Mouse (Mus musculus) bone marrow, adult 2 months (tissue): Measurements from ENCODE around the gene Chrnb4. TPM values are rescaled to one million over a fixed set of nuclear protein-coding genes. Genes with fewer than 3 reads are reported as not detected.

Source experiments
- H3K27ac ChIP-seq: fragments of 200-500 bp; 2 replicates; pipeline ENCODE4 v1.5.1; 2012; ENCODE audit warnings: low read depth, mild to moderate bottlenecking, control low read depth, inconsistent platforms, low read length; ENCODE audit not compliant: control insufficient read depth, poor library complexity, insufficient read depth
- H3K4me1 ChIP-seq: fragments of 200-500 bp; 2 replicates; pipeline ENCODE4 v1.6.1; 2011; ENCODE audit warnings: low read length; ENCODE audit not compliant: control insufficient read depth, insufficient read depth
- H3K4me3 ChIP-seq: fragments of 200-500 bp; replicated peaks from 2 replicates; pipeline ENCODE3; 2011; ENCODE audit warnings: mild to moderate bottlenecking, low read depth, low read length, control low read depth; ENCODE audit not compliant: control insufficient read depth
- CTCF ChIP-seq: fragments of 200-500 bp; IDR thresholded peaks from 2 replicates; pipeline ENCODE4 v1.5.1; 2011; ENCODE audit warnings: low read length, control low read depth; ENCODE audit not compliant: control insufficient read depth, insufficient read depth
- POLR2A ChIP-seq: fragments of 200-500 bp; IDR thresholded peaks from 2 replicates; pipeline ENCODE4 v1.6.1; 2011; ENCODE audit warnings: low read depth, mild to moderate bottlenecking, control low read depth, low read length, borderline replicate concordance; ENCODE audit not compliant: control insufficient read depth
- WGBS: fragments of 180-500 bp; shearing (Covaris S2); methylation state at CpG from one replicate; pipeline ENCODE4 v1.1.7; 2018; 5-methylcytosine and 5-hydroxymethylcytosine counted together
- polyA plus RNA-seq: library from polyadenylated mRNA; stranded (reverse); fragments of >200 nt; gene quantifications from 2 replicates; pipeline ENCODE4 v1.2.4, GENCODE M21; 2011; ENCODE audit warnings: low replicate concordance; ENCODE audit not compliant: missing spikeins, insufficient read depth, insufficient read length

Chrnb4 gene
- polyA plus RNA-seq, 1 experiment = not detected

DNA sequence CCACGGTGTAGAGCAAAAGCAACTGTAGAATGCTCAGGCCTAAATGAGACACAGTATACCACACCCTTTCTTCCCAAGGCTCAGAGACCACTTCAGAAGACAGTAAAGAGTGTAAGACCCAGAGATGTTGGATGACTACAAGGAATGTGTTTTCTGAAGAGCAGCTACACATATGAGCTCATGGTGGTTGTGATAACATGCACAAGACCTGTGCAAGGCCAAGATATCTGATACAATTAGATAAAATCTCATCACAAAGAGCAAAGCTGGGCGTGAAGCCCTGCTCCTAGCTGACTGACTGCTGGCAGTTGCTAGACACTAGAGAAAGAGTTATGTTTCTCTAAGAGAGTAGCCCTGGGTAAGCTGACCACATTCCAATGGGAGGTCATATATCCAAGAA lies 38.9 kb downstream of the Chrnb4 start:
- TF ChIP-seq CTCF (no peak), POLR2A (no peak)
- Histone ChIP-seq H3K4me1 (no peaks in the 10 kb centered on the region), H3K4me3 (no peak overlapping the region), H3K27ac (no peak overlapping the region)
- 64% methylated on average over 2 of the region's 2 CpGs for WGBS

GRCm38 (mm10) chr9:55003609-55004008 lies 45.0 kb downstream of the Chrnb4 start:
- Histone ChIP-seq H3K4me3 (no peak overlapping the region), H3K4me1 (no peaks in the 10 kb centered on the region), H3K27ac (no peak overlapping the region)
- TF ChIP-seq POLR2A (no peak), CTCF (no peak)
- 44% methylated on average over 4 of the region's 4 CpGs for WGBS

GRCm38 (mm10) chr9:54995645-54996044 lies 52.9 kb downstream of the Chrnb4 start:
- TF ChIP-seq POLR2A (no peak), CTCF (no peak)
- WGBS = 62% methylated on average over 3 of the region's 3 CpGs
- H3K27ac ChIP-seq = no peak overlapping the region
- H3K4me3 ChIP-seq = no peak overlapping the region
- no peaks in the 10 kb centered on the region for H3K4me1 ChIP-seq

DNA sequence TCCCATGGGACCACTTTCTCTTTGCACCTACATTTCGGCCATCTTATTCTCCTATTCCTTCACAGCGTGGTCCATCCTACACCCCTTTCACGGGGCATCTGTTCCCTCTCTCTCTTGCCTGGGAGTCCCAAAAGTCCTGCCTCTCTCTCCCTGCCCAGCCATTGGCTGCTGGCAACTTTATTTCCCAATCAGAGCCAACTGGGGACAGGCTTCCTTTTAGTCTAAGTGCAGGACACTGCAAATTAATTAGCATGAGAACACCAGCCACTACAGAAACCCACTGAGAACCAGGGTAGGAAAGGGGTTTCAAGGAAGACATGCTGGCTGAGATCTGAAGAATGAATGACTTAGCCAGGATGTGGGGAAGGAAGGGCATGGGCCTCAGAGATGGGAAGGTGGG lies 54.2 kb downstream of the Chrnb4 start:
- H3K4me1 ChIP-seq = no peaks in the 10 kb centered on the region
- 62% methylated on average over 3 of the region's 3 CpGs for WGBS
- no peak overlapping the region for H3K4me3 ChIP-seq
- H3K27ac ChIP-seq = no peak overlapping the region
- TF ChIP-seq POLR2A (no peak), CTCF (no peak)

DNA sequence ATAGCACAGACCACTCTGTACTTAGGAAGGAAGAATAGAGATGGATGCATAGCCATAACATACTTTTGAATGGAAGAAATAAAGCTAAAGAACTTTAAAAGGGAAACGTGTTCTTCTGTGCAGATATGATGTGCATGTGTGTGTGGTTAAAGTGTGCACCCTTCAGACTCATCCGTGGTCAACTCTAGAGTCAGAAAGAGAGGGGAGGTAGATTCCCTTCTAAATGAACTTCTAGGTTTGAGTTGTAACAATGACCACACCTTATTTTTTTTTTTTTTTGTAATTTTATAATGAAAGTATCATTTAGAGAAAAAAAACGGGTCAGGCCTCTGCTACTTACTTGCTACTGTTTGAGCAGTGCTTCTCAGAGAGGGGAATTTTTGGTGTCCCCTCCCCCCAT lies 58.2 kb downstream of the Chrnb4 start:
- TF ChIP-seq CTCF (no peak), POLR2A (no peak)
- WGBS = 72% methylated on average over 3 of the region's 3 CpGs
- no peaks in the 10 kb centered on the region for H3K4me1 ChIP-seq
- H3K4me3 ChIP-seq = no peak overlapping the region
- no peak overlapping the region for H3K27ac ChIP-seq

DNA sequence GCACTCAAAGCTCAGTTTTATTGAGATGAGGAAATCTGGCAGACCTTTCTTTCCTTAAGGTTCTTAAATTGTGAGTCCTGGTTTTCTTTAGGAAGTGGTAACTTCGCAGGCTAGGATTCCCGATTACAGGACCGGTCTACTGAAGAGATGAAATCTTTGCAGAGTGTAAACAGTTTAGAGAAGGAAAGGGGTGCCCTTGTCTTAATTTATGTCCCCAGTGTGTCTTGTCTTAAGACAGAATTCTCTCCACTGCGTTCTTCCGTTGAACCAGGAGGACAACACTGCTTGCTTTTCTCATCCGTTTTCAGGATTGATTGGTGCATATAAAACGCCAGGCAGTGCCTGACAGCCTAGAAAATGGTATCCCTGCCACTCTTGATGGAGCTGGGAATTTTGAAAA lies 66.2 kb downstream of the Chrnb4 start:
- Histone ChIP-seq H3K4me1 (no peaks in the 10 kb centered on the region), H3K4me3 (no peak overlapping the region), H3K27ac (no peak overlapping the region)
- 21% methylated on average over 7 of the region's 7 CpGs for WGBS
- no peak for TF ChIP-seq CTCF
- TF ChIP-seq POLR2A = no peak

DNA sequence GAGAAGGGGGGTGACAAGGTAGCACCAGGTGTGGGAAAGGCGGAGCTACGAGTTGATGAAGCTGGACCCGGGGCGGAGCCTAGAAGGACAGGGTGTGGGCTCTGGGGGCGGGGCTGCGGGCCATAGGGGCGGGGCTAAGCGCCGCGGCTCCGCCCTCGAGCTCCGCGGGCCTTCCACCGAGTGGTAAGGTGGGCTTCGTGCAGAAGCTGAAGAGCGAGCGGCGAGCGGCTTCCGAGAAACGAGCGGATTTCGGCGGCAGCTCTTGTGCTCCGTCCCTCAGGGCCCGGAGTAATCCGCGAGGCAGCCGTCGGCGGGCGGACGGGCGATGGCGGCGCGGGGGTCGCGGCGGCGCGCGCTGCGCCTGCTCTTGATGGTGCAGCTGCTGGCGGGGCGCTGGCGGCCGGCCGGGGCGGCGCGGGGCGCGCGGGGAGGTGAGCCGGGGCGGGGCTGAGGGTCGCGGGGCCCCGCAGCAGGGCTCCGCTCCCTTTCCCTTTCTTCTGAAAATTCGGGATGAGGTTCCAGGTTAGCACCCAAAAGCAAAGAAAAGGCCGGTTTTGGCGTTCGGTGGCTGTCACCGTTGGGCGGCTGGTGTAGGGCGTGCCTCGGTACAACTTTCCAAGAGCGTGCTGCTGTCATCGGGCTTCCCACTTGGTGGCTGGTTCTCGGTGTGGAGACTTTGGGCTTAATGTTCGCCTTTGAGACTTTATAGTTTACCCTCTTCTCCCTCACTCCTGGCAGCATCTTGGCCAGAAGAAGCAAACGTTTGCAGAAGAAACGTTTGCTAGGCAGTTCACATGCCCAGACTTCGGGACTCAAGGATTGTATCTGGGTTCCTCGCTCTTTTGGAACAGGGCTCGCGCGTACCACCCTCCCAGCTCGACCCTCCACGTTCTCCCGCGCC lies 67.0 kb downstream of the Chrnb4 start:
- Histone ChIP-seq H3K27ac (no peak overlapping the region), H3K4me1 (no peaks in the 10 kb centered on the region), H3K4me3 (no peak overlapping the region)
- 4% methylated on average over 85 of the region's 85 CpGs for WGBS
- TF ChIP-seq CTCF (no peak), POLR2A (no peak)

DNA sequence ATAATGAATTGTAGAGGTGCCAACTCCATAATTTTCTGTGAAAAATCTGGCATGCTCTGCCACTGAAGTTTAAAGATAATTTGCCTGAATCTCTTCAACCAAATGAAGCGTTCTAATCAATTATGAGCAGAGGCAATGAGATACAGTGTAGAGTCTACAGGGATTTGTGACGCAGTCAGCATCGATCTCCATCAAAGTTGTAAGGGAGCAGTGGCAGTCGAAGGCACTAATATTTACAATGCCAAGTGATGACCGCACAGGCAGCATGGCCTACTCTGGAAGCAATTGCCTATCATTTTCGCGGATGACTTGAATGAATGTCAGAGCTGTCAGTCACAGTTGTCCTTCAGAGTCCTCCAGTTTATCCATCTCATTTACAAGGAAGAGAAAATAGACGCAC lies 67.9 kb downstream of the Chrnb4 start, which contains the start of gene Chrna5:
Chrna5 (plus strand) TSS at position 207 of the 400 bp plus-strand sequence.
- no peak within 1 kb of the TSS for H3K4me3 ChIP-seq
- TF ChIP-seq CTCF (no peak), POLR2A (no peak)
- H3K27ac ChIP-seq = no peak within 1 kb of the TSS
- 72% methylated on average over 8 of the region's 8 CpGs for WGBS
- no peaks in the 10 kb centered on the region for H3K4me1 ChIP-seq

Other genes starting within 250 kb of the Chrnb4 start
- gene Ireb2, start 185.0 kb downstream of the Chrnb4 start, polyA plus RNA-seq = 9.8 and 17.7 TPM in 2 replicates
- gene Hykk, start 131.5 kb downstream of the Chrnb4 start, polyA plus RNA-seq = 1.2 TPM in 1 of 2 replicates, not detected in the other
- 86.1 and 122 TPM in 2 replicates for gene Psma4, start 98.0 kb downstream of the Chrnb4 start, polyA plus RNA-seq
- gene AY074887, start 97.8 kb downstream of the Chrnb4 start, polyA plus RNA-seq = 8.6 and 16.1 TPM in 2 replicates
- gene Chrna5, start 67.9 kb downstream of the Chrnb4 start, polyA plus RNA-seq = not detected in 2 replicates
- gene Chrna3, start 22.2 kb downstream of the Chrnb4 start, polyA plus RNA-seq = not detected in 2 replicates
- gene Ube2q2, start 100.1 kb upstream of the Chrnb4 start, polyA plus RNA-seq = 9.0 and 13.1 TPM in 2 replicates
- 12.6 and 19.8 TPM in 2 replicates for gene Fbxo22, start 160.1 kb upstream of the Chrnb4 start, polyA plus RNA-seq